Mouse (Mus musculus) heart, adult 8-10 months (tissue): ENCODE results near the gene Mif4gd. TPM values are rescaled to one million over a fixed set of nuclear protein-coding genes. Genes with fewer than 3 reads are reported as not detected.
A peak's percentile ranks its signal among the peaks of the same experiment; 100 is the strongest.

Experiments used
- DNase-seq: peaks from one replicate; pipeline ENCODE4 v3.0.0; 2022; ENCODE audit warnings: low spot score
- total RNA-seq, 4 experiments: library from RNA; stranded (reverse); gene quantifications; 2 replicates each; pipeline ENCODE4 v1.2.4; 2022

Gene Mif4gd
- total RNA-seq, 4 experiments from 2014 or later: 40.8 to 52.0 (median 45.0) TPM

DNA sequence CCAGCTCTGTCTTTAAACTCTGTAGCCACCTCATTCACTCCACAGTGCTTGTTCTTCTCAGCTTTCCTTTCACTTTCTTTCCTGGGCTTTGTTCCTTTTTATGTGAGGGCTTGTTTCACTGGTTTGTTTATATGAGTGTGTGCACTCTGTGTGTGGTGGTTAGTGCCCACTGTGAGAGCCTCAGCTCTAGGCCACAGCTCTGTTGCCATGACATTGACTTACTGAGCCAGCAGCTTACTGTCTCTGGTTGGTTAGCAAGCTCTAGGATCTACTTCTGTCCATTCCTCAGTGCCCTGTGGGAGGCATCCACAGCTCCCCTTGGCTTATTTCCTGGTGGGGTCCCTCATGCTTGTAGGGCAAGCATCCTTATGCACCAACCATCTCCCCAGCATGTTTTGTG, 33.7 kb downstream of the Mif4gd start:
- DNase-seq: no peak

GRCm38 (mm10) chr11:115564961-115565360, 47.8 kb downstream of the Mif4gd start:
- DNase-seq: no peak

GRCm38 (mm10) chr11:115564064-115564809, 48.5 kb downstream of the Mif4gd start, which contains the start of gene Nup85:
Gene Nup85, plus strand, starts transcription at chr11:115564434.
- peak; percentile 95 for DNase-seq

- no peak for DNase-seq
Measured at GRCm38 (mm10) chr11:115563406-115563805, 49.4 kb downstream of the Mif4gd start.

Other genes starting within 250 kb of the Mif4gd start
- gene Hid1, start 245.2 kb downstream of the Mif4gd start, total RNA-seq: 1 to 10 TPM; 3.4 to 4.3 (median 4.1) TPM
- gene Cdr2l, start 231.1 kb downstream of the Mif4gd start, total RNA-seq: 1 to 10 TPM; 4.1 to 5.3 (median 4.8) TPM
- gene Mrpl58, start 209.2 kb downstream of the Mif4gd start, total RNA-seq: 100 to 1,000 TPM; 139 to 160 (median 146) TPM
- 1,000 to 10,000 TPM; 2,233 to 2,384 (median 2,275) TPM for gene Atp5h, start 193.0 kb downstream of the Mif4gd start, total RNA-seq
- gene Kctd2, start 192.8 kb downstream of the Mif4gd start, total RNA-seq: 10 to 100 TPM; 29.3 to 34.0 (median 29.7) TPM
- gene Trim80, start 172.4 kb downstream of the Mif4gd start, total RNA-seq: under 1 TPM in 1 of 4 experiments, not detected in 3; 0.16 TPM
- not detected for gene Slc16a5, start 150.5 kb downstream of the Mif4gd start, total RNA-seq
- 1 to 10 TPM; 1.2 to 2.2 (median 1.9) TPM for gene Armc7, start 137.3 kb downstream of the Mif4gd start, total RNA-seq
- gene Nt5c, start 121.1 kb downstream of the Mif4gd start, total RNA-seq: 10 to 100 TPM in 2 of 4 experiments, 1 to 10 TPM in 2; 8.7 to 14.9 (median 10.1) TPM
- gene Jpt1, start 98.6 kb downstream of the Mif4gd start, total RNA-seq: 100 to 1,000 TPM; 114 to 126 (median 121) TPM
- gene Sumo2, start 76.7 kb downstream of the Mif4gd start, total RNA-seq: 100 to 1,000 TPM; 166 to 179 (median 176) TPM
- gene Nup85, start 48.5 kb downstream of the Mif4gd start, total RNA-seq: 10 to 100 TPM; 15.7 to 24.4 (median 19.2) TPM
- gene Mrps7, start 9.0 kb downstream of the Mif4gd start, total RNA-seq: 100 to 1,000 TPM in 1 of 4 experiments, 10 to 100 TPM in 3; 80.5 to 101 (median 85.0) TPM
- gene Gga3, start 8.9 kb downstream of the Mif4gd start, total RNA-seq: 10 to 100 TPM; 13.0 to 19.0 (median 15.8) TPM
- gene Slc25a19, start 15.3 kb upstream of the Mif4gd start, total RNA-seq: 10 to 100 TPM; 31.4 to 40.9 (median 34.9) TPM
- 100 to 1,000 TPM in 3 of 4 experiments, 10 to 100 TPM in 1; 93.7 to 126 (median 111) TPM for gene Grb2, start 95.6 kb upstream of the Mif4gd start, total RNA-seq
- 100 to 1,000 TPM in 2 of 4 experiments, 10 to 100 TPM in 2; 96.2 to 103 (median 100) TPM for gene Tmem94, start 152.5 kb upstream of the Mif4gd start, total RNA-seq
- gene Caskin2, start 200.7 kb upstream of the Mif4gd start, total RNA-seq: 10 to 100 TPM; 40.3 to 48.2 (median 44.7) TPM
- 1 to 10 TPM; 6.9 to 8.8 (median 7.5) TPM for gene Tsen54, start 201.8 kb upstream of the Mif4gd start, total RNA-seq
- gene Llgl2, start 211.1 kb upstream of the Mif4gd start, total RNA-seq: 10 to 100 TPM; 15.7 to 31.8 (median 20.3) TPM
- gene Myo15b, start 245.4 kb upstream of the Mif4gd start, total RNA-seq: under 1 TPM in 1 of 4 experiments, not detected in 3; 0.06 TPM